Mouse (Mus musculus) intestine, postnatal 0 days (tissue): ENCODE data around the gene Nrp1. TPM values are rescaled to one million over a fixed set of nuclear protein-coding genes. Genes with fewer than 3 reads are reported as not detected.

Source experiments
- ATAC-seq: fragments of 200-750 bp; cut with Nextera tagmentation; 2 replicates; pipeline ENCODE4 v1.8.0; 2017; ENCODE audit warnings: mild to moderate bottlenecking, moderate TSS enrichment, moderate library complexity
- H3K27ac ChIP-seq: fragments of 300-500 bp; sonication (generic); 2 replicates; pipeline ENCODE4 v1.5.1; 2014; ENCODE audit warnings: mild to moderate bottlenecking, low read depth, low read length, moderate library complexity
- H3K27me3 ChIP-seq: fragments of 300-500 bp; sonication (generic); replicated peaks from 2 replicates; pipeline ENCODE4 v1.6.1; 2014; ENCODE audit warnings: low read length, mixed read lengths; ENCODE audit not compliant: control insufficient read depth, insufficient read depth
- H3K36me3 ChIP-seq: fragments of 300-500 bp; sonication (generic); 2 replicates; pipeline ENCODE4 v1.6.1; 2014; ENCODE audit warnings: mild to moderate bottlenecking, moderate library complexity; ENCODE audit not compliant: control insufficient read depth, insufficient read depth
- H3K4me1 ChIP-seq: fragments of 300-500 bp; sonication (generic); replicated peaks from 2 replicates; pipeline ENCODE4 v1.6.1; 2014; ENCODE audit warnings: antibody characterized with exemption, low read length, mixed read lengths; ENCODE audit not compliant: control insufficient read depth, insufficient read depth
- H3K4me2 ChIP-seq: fragments of 300-500 bp; sonication (generic); replicated peaks from 2 replicates; pipeline ENCODE4 v1.6.1; 2014; ENCODE audit warnings: low read depth, mild to moderate bottlenecking, moderate library complexity
- H3K4me3 ChIP-seq: fragments of 300-500 bp; sonication (generic); 2 replicates; pipeline ENCODE4 v1.5.1; 2014; ENCODE audit warnings: low read depth, low read length
- H3K9ac ChIP-seq: fragments of 300-500 bp; sonication (generic); 2 replicates; pipeline ENCODE4 v1.6.1; 2014; ENCODE audit warnings: mild to moderate bottlenecking, low read depth, low read length
- H3K9me3 ChIP-seq: fragments of 300-500 bp; sonication (generic); 2 replicates; pipeline ENCODE4 v1.6.1; 2016; ENCODE audit warnings: mixed run types; ENCODE audit not compliant: control insufficient read depth
- CTCF ChIP-seq: sonication (generic); IDR thresholded peaks from 2 replicates; pipeline ENCODE4 v1.5.1; 2016; ENCODE audit warnings: low read depth, mild to moderate bottlenecking, control low read depth, antibody characterized with exemption, moderate library complexity
- WGBS: fragments of 180-500 bp; shearing (Covaris S2); extraction: QIAGEN DNeasy Blood & Tissue Kit; methylation state at CpG from one replicate; pipeline ENCODE4 v1.1.7; 2014; 5-methylcytosine and 5-hydroxymethylcytosine counted together
- polyA plus RNA-seq: library from polyadenylated mRNA; unstranded; fragments of >200 nt; fragmentation: Nextera tagmentation; extraction: Ambion mirVana; gene quantifications from 2 replicates; pipeline ENCODE4 v1.2.1, GENCODE M21; 2015

Gene Nrp1
- polyA plus RNA-seq, 1 experiment from 2014 or later: 15.7 TPM

- WGBS: 8% methylated on average over 11 of the region's 11 CpGs
- no peaks in the 10 kb centered on the region for H3K9me3 ChIP-seq
- peak overlapping the region; percentile 0; the same call in 1 of the 2 replicates for H3K4me2 ChIP-seq
- H3K4me3 ChIP-seq: no peak overlapping the region
- 0 out of 2 replicates have a peak, but pooled peaks cover 5% of the 10 kb centered on the region for H3K27me3 ChIP-seq
- H3K9ac ChIP-seq: no peak overlapping the region
- no peak overlapping the region for H3K27ac ChIP-seq
- no peak for ATAC-seq
- no peaks in the 10 kb centered on the region for H3K36me3 ChIP-seq
- 0 out of 2 replicates have a peak, but pooled peaks cover 2% of the 10 kb centered on the region for H3K4me1 ChIP-seq
- peak; percentile 97 for TF ChIP-seq CTCF
Observed at GRCm38 (mm10) chr8:128362940-128363595, 4.7 kb downstream of the Nrp1 start.

GRCm38 (mm10) chr8:128370496-128370895 is 12.1 kb downstream of the Nrp1 start:
- Histone ChIP-seq H3K27ac (no peak overlapping the region), H3K9me3 (no peaks in the 10 kb centered on the region), H3K4me2 (no peak overlapping the region), H3K27me3 (no peaks in the 10 kb centered on the region), H3K36me3 (no peaks in the 10 kb centered on the region), H3K9ac (no peak overlapping the region), H3K4me3 (no peak overlapping the region), H3K4me1 (peaks cover 2% of the 10 kb centered on the region; the same call in 1 of the 2 replicates)
- WGBS: 60% methylated on average over 4 of the region's 4 CpGs
- no peak for TF ChIP-seq CTCF
- no peak for ATAC-seq

- Histone ChIP-seq H3K9ac (no peak overlapping the region), H3K4me2 (no peak overlapping the region), H3K4me1 (peaks cover 2% of the 10 kb centered on the region; the same call in 1 of the 2 replicates), H3K27ac (no peak overlapping the region), H3K9me3 (no peaks in the 10 kb centered on the region), H3K4me3 (no peak overlapping the region), H3K36me3 (no peaks in the 10 kb centered on the region), H3K27me3 (no peaks in the 10 kb centered on the region)
- no peak for TF ChIP-seq CTCF
- WGBS: 60% methylated on average over 6 of the region's 6 CpGs
- no peak for ATAC-seq
Observed at GRCm38 (mm10) chr8:128371026-128371425, 12.6 kb downstream of the Nrp1 start.

- no peaks in the 10 kb centered on the region for H3K36me3 ChIP-seq
- H3K4me2 ChIP-seq: no peak overlapping the region
- no peak overlapping the region for H3K27ac ChIP-seq
- H3K4me1 ChIP-seq: peaks cover 2% of the 10 kb centered on the region; the same call in 1 of the 2 replicates
- no peak overlapping the region for H3K9ac ChIP-seq
- ATAC-seq: no peak
- WGBS: 64% methylated on average over 3 of the region's 3 CpGs
- no peaks in the 10 kb centered on the region for H3K27me3 ChIP-seq
- no peak overlapping the region for H3K4me3 ChIP-seq
- H3K9me3 ChIP-seq: no peaks in the 10 kb centered on the region
- no peak for TF ChIP-seq CTCF
Observed at GRCm38 (mm10) chr8:128371789-128372188, 13.4 kb downstream of the Nrp1 start.

GRCm38 (mm10) chr8:128372724-128373123 is 14.3 kb downstream of the Nrp1 start:
- 82% methylated on average over 5 of the region's 5 CpGs for WGBS
- Histone ChIP-seq H3K4me3 (no peak overlapping the region), H3K4me2 (no peak overlapping the region)

GRCm38 (mm10) chr8:128373418-128373817 is 15.0 kb downstream of the Nrp1 start:
- Histone ChIP-seq H3K9me3 (no peaks in the 10 kb centered on the region), H3K4me1 (no peaks in the 10 kb centered on the region; the same call in 1 of the 2 replicates), H3K27me3 (no peaks in the 10 kb centered on the region), H3K4me2 (no peak overlapping the region), H3K36me3 (no peaks in the 10 kb centered on the region), H3K4me3 (no peak overlapping the region), H3K9ac (no peak overlapping the region), H3K27ac (no peak overlapping the region)
- 78% methylated on average over 6 of the region's 6 CpGs for WGBS
- no peak for ATAC-seq
- TF ChIP-seq CTCF: no peak

More at GRCm38 (mm10) chr8:128372724-128373123, 14.3 kb downstream of the Nrp1 start:
- Histone ChIP-seq H3K9ac (no peak overlapping the region), H3K4me1 (no peaks in the 10 kb centered on the region; the same call in 1 of the 2 replicates), H3K27ac (no peak overlapping the region), H3K36me3 (no peaks in the 10 kb centered on the region), H3K9me3 (no peaks in the 10 kb centered on the region), H3K27me3 (no peaks in the 10 kb centered on the region)
- TF ChIP-seq CTCF: no peak
- ATAC-seq: no peak
